Mouse (Mus musculus): ENCODE measurements around the gene Nhlh2.

Gene Nhlh2

DNA sequence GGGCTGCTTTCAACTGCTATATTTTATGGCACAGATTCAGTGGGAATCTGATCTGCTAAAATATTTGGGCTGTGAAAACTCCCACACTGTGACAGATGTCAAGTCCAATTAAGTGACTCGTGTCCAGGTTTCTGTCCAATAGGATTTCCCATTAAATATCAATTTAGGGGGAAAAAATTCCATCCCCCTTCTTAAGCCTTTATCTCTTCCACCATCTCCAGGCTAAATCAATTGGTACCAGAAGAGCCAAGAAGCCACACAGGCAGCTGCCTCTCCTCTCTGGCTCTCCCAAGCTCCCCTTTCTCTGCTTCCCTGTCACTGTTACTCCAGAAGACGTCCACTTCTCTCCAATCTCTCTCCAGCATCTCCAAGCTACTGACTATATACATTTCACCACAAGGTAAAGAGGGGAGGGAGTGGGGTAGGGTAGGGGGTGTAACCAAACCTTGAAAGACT, at the start of gene Nhlh2:
TSS of gene Nhlh2 (plus strand) at position 151 of the 456 bp plus-strand sequence.
- DNase-seq (ENCODE audit: low spot score in 2 of 2), result no peak

DNA sequence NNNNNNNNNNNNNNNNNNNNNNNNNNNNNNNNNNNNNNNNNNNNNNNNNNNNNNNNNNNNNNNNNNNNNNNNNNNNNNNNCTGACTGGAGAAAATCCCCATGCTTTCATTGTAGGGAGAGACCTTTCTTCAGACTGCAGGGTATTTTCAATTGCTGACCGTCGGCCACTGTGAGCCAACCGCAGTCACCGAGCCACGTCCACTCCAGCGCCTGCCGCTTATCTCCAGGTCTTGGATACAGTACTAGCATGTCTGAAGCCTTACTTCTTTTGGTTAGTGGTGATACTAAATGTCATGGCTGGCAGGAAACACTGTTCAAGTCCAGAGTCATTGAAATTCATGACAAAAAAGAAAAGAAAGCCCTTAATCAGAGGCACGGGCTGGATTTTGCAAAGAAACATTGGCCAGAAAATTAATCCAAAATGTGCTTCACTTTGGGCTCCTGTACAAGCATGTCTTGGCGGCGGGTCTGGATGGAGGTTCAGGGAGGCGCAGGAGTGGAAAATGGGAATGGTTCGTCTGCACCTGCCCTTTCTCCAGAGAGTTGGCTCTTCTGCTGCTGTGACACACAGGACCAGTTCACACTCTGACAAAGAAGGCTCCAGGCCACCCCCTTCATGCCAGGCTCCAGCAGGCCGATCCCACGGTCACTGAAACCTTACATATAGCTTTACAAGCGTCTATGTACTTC, 48.6 kb upstream of the Nhlh2 start:
- no peak for DNase-seq (ENCODE audit: low spot score in 2 of 2)

- no peak for DNase-seq (ENCODE audit: low spot score in 2 of 2)
Measured at GRCm38 (mm10) chr3:101963501-101963900, 46.4 kb upstream of the Nhlh2 start.

DNA sequence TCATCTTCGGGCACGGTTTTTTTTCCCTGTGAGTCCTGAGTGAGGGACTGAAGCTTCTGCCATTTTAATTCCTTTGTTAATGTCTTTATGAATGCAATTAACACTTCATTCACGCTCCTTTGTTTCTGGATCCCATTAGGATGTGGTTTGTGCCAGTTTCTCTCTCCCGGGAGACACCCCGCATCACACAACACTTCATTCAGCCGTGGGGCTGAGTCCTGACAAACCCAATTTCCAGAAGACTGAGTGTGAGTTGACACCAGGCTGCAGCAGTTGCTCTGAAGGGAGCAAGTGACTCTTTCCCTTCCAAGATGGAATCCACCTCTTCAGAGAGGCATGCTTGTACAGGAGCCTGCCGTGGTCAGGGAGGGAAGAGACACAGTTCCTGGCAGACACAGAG, 45.5 kb upstream of the Nhlh2 start:
- no peak for DNase-seq (ENCODE audit: low spot score in 2 of 2)

- peak in 1 of 2 experiments; percentile 37 for DNase-seq (ENCODE audit: low spot score in 2 of 2)
Measured at GRCm38 (mm10) chr3:101966825-101967558, 42.9 kb upstream of the Nhlh2 start.

- no peak for DNase-seq (ENCODE audit: low spot score in 2 of 2)
Measured at GRCm38 (mm10) chr3:101975337-101975736, 34.5 kb upstream of the Nhlh2 start.

- no peak for DNase-seq (ENCODE audit: low spot score in 2 of 2)
Measured at GRCm38 (mm10) chr3:101978299-101978994, 31.4 kb upstream of the Nhlh2 start.

- DNase-seq (ENCODE audit: low spot score in 2 of 2), result no peak
Measured at GRCm38 (mm10) chr3:101983917-101984316, 26.0 kb upstream of the Nhlh2 start.

DNA sequence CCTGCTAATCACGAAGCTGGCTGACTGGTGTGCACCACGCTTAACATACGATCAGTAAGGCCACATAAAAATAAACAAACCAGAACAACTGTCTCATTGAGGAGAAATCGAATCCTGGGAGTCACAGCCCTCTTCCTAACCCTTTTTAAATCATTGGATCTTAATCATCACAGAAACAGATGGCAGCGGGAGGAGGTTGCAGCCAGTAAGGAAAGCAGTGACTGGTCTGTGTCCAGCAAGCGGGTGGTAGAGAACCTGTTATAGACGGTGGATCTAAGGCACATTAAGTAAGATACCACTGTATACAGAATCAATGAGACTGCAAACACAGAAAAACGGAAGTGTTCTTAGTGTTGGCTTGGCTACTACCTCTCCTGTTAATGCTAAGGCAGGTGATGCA, 24.2 kb upstream of the Nhlh2 start:
- no peak for DNase-seq (ENCODE audit: low spot score in 2 of 2)

GRCm38 (mm10) chr3:101990136-101990535, 19.7 kb upstream of the Nhlh2 start:
- DNase-seq (ENCODE audit: low spot score in 2 of 2), result no peak

DNA sequence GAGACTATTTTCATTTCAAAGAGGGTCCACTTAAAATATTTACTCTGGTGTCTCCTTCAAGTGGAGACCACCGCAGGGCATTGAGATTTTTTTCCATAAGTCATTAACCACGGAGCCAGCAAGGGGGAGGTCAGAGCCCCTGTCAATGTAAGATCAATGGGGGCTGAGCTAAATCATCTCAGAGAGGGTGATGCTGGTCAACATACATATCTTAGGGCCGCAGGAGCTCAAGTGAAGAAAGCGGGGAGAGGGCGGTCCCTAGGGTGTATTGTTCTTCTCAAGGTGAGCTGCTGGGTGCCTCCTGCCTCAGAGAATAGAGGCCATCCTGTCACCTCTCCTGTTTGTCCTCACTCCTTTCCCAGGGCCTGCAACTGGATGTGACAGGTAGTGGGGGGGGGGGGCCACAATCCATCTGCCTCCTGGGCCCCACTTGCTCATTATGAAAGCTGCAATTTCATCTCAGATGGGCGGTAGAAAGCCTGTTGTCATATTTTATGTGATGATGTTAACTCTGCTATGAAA, 18.8 kb upstream of the Nhlh2 start:
- no peak for DNase-seq (ENCODE audit: low spot score in 2 of 2)

DNA sequence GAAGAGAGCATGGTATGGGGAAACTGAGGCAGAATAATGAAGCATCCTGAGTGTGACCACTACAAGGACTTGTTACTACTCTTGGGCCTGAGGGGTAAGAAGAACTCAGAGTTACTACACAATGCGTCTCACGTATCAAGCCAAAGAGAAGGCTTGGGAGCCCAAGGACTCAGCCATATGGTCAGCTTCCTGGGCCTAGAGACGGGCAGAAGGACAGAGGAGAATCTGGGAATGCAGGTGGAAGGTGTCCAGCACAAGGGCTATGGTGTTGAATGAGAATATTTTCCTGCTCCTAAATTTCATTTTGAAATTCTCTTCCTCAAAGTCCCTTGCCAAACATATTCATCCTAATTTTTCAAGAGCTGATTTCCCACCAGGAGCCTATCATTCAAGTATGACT, 12.0 kb upstream of the Nhlh2 start:
- DNase-seq (ENCODE audit: low spot score in 2 of 2), result no peak

- DNase-seq (ENCODE audit: low spot score in 2 of 2), result no peak
Measured at GRCm38 (mm10) chr3:102010681-102011317, 923 bp downstream of the Nhlh2 start.

DNA sequence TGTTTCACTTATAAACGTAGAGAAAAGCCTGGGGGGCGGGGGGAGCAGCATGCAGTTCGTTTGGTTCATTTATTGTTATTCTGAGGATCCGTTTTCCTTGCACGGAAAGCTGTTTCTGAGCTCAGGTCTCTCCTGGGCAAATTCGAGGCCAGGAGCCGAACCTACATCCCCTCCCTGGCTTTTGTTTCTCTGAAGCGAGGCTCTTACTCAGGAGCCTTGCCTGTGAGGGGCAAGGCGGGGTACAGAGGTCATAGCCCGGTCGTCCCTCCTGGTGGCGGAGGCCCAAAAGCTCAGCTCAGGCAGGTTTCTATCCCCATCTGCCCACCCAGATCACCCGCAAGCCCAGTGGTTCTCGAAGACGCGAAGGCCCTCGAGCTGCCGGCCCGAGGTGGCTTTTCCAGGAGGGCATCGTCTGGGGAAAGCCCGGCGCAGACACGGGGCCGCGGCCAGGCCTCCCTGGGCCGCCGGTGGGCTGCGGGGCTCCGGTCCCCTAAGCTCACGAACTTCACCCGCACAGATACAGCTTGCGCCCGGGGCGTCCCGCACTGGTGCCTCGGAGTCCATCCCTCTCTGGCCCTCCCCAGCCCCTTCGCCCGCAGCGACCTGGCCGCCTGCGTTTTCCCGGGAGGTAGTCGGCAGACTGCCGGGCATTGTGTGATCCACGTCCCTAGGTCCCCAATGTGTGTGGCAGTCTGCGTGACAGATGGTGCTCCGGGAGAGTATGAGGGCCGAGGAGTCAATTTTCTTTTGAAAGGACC, 1.6 kb downstream of the Nhlh2 start:
- DNase-seq (ENCODE audit: low spot score in 2 of 2), result no peak

GRCm38 (mm10) chr3:102012076-102012610, 2.3 kb downstream of the Nhlh2 start:
- no peak for DNase-seq (ENCODE audit: low spot score in 2 of 2)

DNA sequence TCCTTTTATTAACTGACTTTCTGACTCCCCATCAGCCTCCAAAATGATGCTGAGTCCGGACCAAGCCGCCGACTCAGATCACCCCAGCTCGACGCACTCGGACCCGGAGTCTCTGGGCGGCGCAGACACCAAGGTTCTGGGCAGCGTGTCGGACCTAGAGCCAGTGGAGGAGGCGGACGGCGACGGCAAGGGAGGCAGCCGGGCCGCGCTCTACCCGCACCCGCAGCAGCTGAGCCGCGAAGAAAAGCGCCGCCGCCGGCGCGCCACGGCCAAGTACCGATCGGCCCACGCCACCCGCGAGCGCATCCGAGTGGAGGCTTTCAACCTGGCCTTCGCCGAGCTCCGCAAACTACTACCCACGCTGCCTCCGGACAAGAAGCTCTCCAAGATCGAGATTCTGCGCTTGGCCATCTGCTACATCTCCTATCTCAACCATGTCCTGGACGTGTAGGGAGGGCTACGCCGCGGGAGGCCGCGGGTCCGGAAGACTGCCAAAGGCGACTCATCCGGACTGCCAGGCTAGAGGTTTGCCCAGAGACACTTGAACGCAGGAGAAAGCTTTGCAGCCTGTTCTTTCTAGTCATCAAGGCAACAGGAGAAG, 2.8 kb downstream of the Nhlh2 start:
- DNase-seq (ENCODE audit: low spot score in 2 of 2), result peak; percentile 36 to 41

GRCm38 (mm10) chr3:102020604-102021003, 10.7 kb downstream of the Nhlh2 start:
- DNase-seq (ENCODE audit: low spot score in 2 of 2), result no peak

DNA sequence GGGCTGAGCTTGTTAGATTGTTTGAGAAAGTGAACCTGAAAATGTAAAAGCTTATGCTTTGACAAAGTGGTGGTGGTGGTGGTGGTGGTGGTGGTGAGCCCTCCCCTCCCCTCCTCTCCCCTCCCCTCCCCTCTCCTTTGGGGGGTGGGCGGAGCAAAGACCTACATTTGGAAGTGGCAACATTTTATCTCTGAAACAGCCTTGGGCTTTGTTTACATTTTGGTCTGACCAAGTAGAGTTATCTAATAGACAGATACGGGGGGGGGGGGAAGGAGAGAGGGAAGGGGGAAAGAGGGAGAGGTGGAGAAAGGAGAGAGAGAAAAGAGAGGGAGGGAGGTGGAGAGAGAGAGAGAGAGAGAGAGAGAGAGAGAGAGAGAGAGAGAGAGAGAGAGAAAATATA, 12.8 kb downstream of the Nhlh2 start:
- no peak for DNase-seq (ENCODE audit: low spot score in 2 of 2)

GRCm38 (mm10) chr3:102023337-102023736, 13.5 kb downstream of the Nhlh2 start:
- no peak for DNase-seq (ENCODE audit: low spot score in 2 of 2)

GRCm38 (mm10) chr3:102023829-102024228, 14.0 kb downstream of the Nhlh2 start:
- DNase-seq (ENCODE audit: low spot score in 2 of 2), result no peak

Measured in right cerebral cortex, postnatal 10 days (tissue).